Mouse (Mus musculus) splenic B cell, adult 2 months (primary cell): ENCODE measurements around the gene Six2.

Experiments
- DNase-seq: peaks from one replicate; pipeline ENCODE4 v3.0.0-alpha.2; 2011; ENCODE audit warnings: low read depth, low spot score
- H3K27me3 ChIP-seq: 2 replicates; pipeline ENCODE4 v1.6.1; 2012; ENCODE audit warnings: mild to moderate bottlenecking, low read length, moderate library complexity, mixed read lengths; ENCODE audit not compliant: control insufficient read depth, poor library complexity, insufficient read depth, severe bottlenecking
- H3K36me3 ChIP-seq: 2 replicates; pipeline ENCODE4 v1.6.1; 2012; ENCODE audit warnings: mild to moderate bottlenecking, low read length, moderate library complexity, mixed read lengths; ENCODE audit not compliant: control insufficient read depth, poor library complexity, insufficient read depth, severe bottlenecking

Six2 gene

GRCm38 (mm10) chr17:85697976-85698375 is 9.9 kb upstream of the Six2 start:
- no peaks in the 10 kb centered on the region for H3K36me3 ChIP-seq
- no peak for DNase-seq
- H3K27me3 ChIP-seq, result no peaks in the 10 kb centered on the region

GRCm38 (mm10) chr17:85694499-85694898 is 6.4 kb upstream of the Six2 start:
- H3K27me3 ChIP-seq, result no peaks in the 10 kb centered on the region
- no peak for DNase-seq
- no peaks in the 10 kb centered on the region for H3K36me3 ChIP-seq

DNA sequence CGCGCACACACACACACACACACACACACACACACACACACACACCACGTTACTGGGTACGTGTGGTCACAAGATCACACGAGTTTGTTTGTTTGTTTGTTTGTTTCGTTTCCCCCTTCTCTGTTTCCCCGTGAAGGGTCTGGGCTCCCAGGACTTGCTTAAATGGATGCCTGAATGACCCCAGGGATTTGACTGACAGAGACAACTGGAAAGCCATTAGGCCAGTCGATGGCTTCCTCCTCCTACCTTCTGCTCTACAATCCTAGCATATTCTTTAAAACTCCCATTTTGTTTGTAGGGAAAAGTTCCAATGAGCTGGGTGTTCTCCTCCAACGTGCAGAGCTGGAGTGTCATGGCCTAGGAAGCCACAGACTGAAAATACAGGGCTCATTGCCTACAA is 5.0 kb upstream of the Six2 start:
- peaks cover 3% of the 10 kb centered on the region; the same call in 1 of the 2 replicates for H3K27me3 ChIP-seq
- DNase-seq, result no peak
- H3K36me3 ChIP-seq, result no peaks in the 10 kb centered on the region

GRCm38 (mm10) chr17:85692594-85692993 is 4.5 kb upstream of the Six2 start:
- Histone ChIP-seq H3K27me3 (peaks cover 3% of the 10 kb centered on the region; the same call in 1 of the 2 replicates), H3K36me3 (no peaks in the 10 kb centered on the region)
- no peak for DNase-seq

- peaks cover 3% of the 10 kb centered on the region; the same call in 1 of the 2 replicates for H3K27me3 ChIP-seq
- no peaks in the 10 kb centered on the region for H3K36me3 ChIP-seq
- DNase-seq, result no peak
These were observed 3.8 kb upstream of the Six2 start for GRCm38 (mm10) chr17:85691701-85692536.

DNA sequence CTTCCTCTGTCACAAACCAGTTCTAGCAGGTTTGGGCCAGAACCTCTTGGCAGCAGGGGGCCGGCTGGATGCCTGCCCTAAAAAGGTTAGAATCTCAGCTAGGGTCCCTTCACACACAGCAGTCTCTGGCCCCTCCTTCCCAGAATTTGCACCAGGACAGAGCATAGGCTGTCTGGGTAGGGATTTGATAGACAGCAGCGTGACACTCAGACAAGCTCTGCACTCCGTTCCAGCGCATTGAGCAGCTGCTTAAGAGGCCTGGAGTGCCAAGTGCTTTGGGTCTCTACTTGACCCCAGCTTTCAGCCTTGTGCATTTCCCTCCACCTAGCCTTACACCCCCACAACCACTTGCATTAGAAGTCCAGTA is 2.9 kb upstream of the Six2 start:
- DNase-seq, result no peak

DNA sequence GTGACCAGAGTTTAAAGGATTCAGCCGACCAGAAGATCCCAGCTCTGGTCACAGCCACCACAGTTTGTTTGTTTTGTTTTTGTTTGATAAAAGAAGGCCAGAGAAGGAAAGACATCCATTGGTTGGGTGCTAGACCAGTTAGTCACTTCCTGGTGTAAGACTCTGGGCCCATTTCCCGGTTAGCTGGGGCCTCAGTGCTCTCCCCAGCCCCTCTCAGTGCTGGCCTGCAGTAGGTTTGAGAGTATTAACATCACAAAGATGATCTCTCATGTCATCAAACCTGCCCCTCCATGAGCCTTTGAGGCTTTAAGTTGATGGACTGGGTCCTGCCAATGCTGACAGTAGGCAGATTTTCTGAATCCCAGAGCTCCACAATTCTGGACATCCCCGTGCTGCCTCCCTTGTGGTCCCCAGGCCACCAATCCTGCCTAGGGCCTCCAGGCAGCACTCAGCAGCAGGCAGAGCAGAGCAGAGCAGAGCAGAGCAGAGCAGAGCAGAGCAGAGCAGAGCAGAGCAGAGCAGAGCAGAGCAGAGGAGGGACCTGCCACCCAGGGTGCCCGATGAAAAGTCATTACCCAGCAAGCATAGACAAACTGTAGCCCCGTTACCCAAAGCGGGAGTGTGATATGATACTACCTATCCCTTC is 2.4 kb upstream of the Six2 start:
- Histone ChIP-seq H3K36me3 (no peaks in the 10 kb centered on the region), H3K27me3 (peaks cover 3% of the 10 kb centered on the region; the same call in 1 of the 2 replicates)
- DNase-seq, result no peak

More for the DNA sequence above, 2.9 kb upstream of the Six2 start:
- Histone ChIP-seq H3K27me3 (peaks cover 3% of the 10 kb centered on the region; the same call in 1 of the 2 replicates), H3K36me3 (no peaks in the 10 kb centered on the region)

DNA sequence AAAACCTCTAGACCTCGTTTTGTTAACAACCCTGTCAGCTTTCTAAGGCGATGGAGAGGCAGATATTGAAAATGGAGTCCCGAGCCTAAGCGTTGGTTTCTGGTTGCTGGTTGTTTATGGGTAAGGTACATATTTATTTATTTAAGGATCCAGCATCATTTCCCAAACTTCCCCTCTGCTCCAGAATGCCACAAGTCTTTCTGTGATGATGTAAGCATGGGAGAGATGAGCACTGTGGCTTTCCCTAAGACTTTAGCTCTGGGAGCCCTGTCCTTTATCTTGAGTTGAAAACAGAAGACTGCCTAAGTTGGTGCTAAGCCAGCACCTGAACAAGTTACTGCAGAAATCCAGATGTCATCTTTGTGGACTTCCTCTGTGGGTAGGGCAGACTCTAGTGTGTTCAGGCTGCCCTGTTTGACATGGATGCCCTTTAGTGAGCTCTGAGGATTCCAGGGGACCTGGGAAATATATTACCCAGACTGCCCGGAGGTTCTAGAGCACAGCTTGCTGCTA is 1.8 kb upstream of the Six2 start:
- Histone ChIP-seq H3K36me3 (no peaks in the 10 kb centered on the region), H3K27me3 (peaks cover 3% of the 10 kb centered on the region; the same call in 1 of the 2 replicates)
- DNase-seq, result no peak

DNA sequence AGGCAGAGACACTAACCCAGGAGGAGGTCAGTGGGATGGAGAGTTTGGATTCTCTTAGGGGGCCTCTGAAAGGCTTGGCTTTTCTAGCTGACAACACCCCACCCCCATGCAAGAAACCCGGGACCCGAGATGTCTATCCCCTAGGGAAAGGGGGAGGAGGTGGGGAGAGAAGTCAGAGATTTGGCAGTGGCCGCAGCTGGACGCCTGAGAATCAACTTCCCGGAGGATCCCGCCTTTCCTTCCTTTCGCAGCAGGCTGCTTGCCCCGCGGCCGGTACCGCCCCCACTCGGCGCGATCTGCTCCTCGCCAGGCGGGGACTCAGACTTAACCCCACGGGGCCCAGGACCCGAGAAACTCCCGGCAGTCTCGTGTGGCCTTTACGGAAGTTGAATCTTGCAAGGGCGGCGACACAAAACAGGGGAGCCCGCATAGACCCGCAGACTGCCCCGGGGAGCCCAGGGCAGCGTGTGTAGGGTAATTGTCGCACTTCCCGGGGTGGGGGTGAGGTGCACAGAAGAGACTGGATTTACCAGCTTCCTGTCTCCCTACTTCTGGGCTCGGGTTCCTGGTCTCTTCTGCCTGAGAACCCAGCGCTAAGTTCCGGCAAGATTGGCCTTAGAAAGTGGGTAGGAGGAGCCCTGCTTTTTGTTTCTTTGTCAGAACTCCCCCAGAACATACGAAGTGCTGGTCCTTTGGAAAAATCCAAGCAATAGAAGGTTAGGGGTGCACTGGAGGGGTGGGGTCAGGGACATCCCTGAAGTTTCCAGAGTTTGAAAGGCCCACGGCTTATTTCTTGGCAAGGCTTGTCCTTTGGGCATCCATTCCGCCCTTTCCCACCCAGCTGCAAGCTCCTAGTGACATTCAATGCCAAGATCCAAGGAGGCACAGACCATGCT is 1.1 kb upstream of the Six2 start:
- Histone ChIP-seq H3K27me3 (peaks cover 3% of the 10 kb centered on the region; the same call in 1 of the 2 replicates), H3K36me3 (no peaks in the 10 kb centered on the region)
- no peak for DNase-seq

- peaks cover 3% of the 10 kb centered on the region; the same call in 1 of the 2 replicates for H3K27me3 ChIP-seq
- H3K36me3 ChIP-seq, result no peaks in the 10 kb centered on the region
- no peak for DNase-seq
These were observed 446 bp downstream of the Six2 start for GRCm38 (mm10) chr17:85687421-85688235.

DNA sequence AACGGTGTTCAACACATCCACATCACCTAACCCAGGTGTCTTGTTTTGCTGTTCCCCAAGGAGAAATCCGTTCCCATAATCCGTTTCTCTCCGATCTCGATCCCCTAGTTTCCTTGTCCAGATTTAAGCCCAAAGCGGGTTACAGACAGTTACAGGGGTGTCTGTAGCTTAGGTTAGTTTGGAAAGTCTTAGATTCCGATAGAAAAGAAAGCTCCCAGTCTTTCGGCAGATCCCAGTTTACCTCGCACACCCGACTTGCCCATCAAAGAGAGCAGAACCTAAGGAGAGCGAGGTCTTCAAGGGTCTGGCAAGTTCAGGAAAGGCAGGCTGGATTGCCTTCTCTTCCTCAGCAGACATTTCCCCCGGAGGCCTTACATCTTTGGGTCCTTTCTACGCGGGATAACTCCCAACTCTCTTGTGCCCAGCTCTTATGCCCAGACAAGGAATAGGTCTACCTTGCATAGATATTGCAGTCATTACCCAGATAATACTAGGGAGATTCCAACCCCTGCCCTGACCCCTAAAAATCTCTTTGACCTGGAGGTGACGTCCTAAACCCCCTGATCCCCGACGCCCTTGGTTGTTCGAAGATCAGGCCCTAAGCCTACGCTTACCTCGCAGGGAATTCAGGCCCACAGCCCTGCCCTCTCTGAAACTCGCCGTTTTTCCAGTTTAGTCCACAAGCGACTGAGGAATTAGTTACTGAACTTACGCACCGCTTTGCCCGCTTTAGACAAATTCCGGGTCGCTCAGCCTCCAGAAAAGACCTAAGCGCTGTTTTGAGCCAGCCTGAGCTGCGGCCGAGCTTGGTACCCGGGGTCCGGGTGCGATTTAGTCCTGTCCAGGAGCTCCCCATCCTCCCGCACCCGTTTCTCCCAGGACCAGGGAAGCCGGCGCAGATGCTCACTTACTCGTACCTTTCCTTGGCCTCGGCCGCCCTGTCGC is 1.3 kb downstream of the Six2 start:
- no peaks in the 10 kb centered on the region for H3K36me3 ChIP-seq
- H3K27me3 ChIP-seq, result peaks cover 3% of the 10 kb centered on the region; the same call in 1 of the 2 replicates
- no peak for DNase-seq

- no peak for DNase-seq
- Histone ChIP-seq H3K36me3 (no peaks in the 10 kb centered on the region), H3K27me3 (peaks cover 3% of the 10 kb centered on the region; the same call in 1 of the 2 replicates)
These were observed 2.3 kb downstream of the Six2 start for GRCm38 (mm10) chr17:85685689-85686281.
